Mouse (Mus musculus): Measurements from ENCODE around the gene Slc2a3. TPM values are rescaled to one million over a fixed set of nuclear protein-coding genes. Genes with fewer than 3 reads are reported as not detected.

Slc2a3 gene
- polyA plus RNA-seq, 1 experiment from 2014 or later: 38.4 TPM

DNA sequence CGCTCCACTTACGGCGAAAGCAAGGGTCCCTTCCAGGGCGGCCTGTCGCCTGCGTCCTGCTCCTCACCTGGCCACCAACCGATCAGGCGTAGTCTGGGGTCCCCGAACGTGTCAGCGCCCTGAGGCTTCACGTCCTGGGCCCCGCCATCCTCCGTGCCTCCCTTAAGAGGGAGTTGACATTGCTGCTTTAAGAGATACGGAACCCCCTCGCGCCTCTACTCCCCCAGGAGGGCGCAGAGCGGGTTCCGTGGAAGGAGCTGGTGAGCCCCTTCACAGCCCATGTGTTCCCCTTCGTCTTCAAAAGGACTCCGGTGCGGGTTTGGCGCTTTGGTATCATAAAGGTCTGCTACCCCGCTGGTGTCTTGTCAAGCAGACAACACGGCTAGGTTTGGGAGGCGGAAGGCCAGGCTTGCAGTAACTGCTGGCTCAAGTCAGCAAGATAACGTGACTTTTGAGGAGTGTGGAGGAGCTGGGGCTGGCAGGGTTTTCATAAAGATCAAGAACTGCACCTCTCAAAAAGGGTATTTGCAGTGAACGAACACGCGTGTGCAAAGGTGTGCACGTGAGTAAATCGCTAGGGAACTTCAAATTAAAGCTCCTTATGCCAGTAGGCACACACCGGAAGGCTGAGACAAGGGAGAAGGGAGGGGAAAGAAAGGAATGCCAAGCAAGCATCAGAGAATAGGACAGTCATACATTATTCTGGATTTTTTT is 518 bp upstream of the Slc2a3 start:
- H3K27ac ChIP-seq: peak overlapping the region; percentile 23; the same call in 1 of the 2 replicates

GRCm38 (mm10) chr6:122800640-122801300 is 670 bp downstream of the Slc2a3 start:
- Histone ChIP-seq H3K27ac (no peak overlapping the region), H3K36me3 (no peaks in the 10 kb centered on the region), H3K4me3 (peak overlapping the region; percentile 60), H3K4me1 (peaks cover 8% of the 10 kb centered on the region), H3K27me3 (peaks cover 22% of the 10 kb centered on the region), H3K9me3 (no peaks in the 10 kb centered on the region), H3K4me2 (peak overlapping the region; percentile 95), H3K9ac (peak overlapping the region; percentile 77)
- WGBS: 34% methylated on average over 10 of the region's 10 CpGs
- ATAC-seq (ENCODE audit: insufficient number of reproducible peaks, insufficient read depth, low FRiP score, low TSS enrichment, low read depth): no peak

More for the DNA sequence above, 518 bp upstream of the Slc2a3 start:
- 0 out of 2 replicates have a peak, but pooled peaks have one; percentile 29 for ATAC-seq (ENCODE audit: insufficient number of reproducible peaks, insufficient read depth, low FRiP score, low TSS enrichment, low read depth)
- peak overlapping the region; percentile 60 for H3K4me3 ChIP-seq
- H3K4me2 ChIP-seq: peak overlapping the region; percentile 95
- peaks cover 22% of the 10 kb centered on the region for H3K27me3 ChIP-seq
- WGBS: 2% methylated on average over 34 of the region's 34 CpGs
- H3K9me3 ChIP-seq: no peaks in the 10 kb centered on the region
- no peaks in the 10 kb centered on the region for H3K36me3 ChIP-seq
- peak overlapping the region; percentile 77 for H3K9ac ChIP-seq
- H3K4me1 ChIP-seq: peaks cover 8% of the 10 kb centered on the region

DNA sequence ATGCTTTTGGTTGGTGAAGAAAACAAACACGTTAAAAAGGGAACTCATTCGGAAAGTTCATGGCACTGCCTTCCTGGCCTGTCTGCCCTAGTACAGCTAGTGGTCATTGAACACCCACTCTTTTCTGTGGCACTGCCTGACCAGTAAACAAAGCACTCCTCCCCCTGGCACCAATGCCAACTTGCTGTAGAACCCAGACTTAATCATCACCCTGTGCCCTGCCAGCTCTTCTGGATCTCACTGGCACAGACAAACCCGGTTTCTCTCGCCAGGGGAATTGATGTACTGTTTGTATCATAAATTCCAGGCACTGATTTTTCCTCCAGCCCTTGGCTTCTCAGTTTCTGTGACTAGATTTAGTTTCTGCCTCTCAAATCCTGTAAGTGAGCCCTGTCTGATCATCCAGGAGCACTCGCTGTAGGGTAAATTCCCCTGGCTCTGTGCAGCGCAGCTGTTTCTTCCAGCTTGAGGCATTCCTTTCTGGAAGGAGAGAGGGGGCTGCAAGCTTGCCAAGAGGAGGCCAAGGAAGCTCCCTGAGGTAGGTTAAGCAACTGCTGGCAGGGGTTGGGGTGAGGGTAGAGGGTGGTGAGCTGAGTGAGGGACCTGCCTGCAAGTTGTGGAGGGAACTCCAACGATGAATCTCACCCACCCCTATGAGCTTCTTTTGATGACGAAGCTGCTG is 6.0 kb downstream of the Slc2a3 start:
- no peak for ATAC-seq (ENCODE audit: insufficient number of reproducible peaks, insufficient read depth, low FRiP score, low TSS enrichment, low read depth)
- H3K9ac ChIP-seq: no peak overlapping the region
- H3K9me3 ChIP-seq: no peaks in the 10 kb centered on the region
- H3K4me2 ChIP-seq: no peak overlapping the region
- peak overlapping the region; percentile 33; the same call in 1 of the 2 replicates for H3K27ac ChIP-seq
- 0 out of 2 replicates have a peak, but pooled peaks cover 6% of the 10 kb centered on the region for H3K4me1 ChIP-seq
- H3K27me3 ChIP-seq: no peaks in the 10 kb centered on the region
- H3K36me3 ChIP-seq: no peaks in the 10 kb centered on the region
- no peak overlapping the region for H3K4me3 ChIP-seq
- WGBS: 66% methylated on average over 8 of the region's 8 CpGs

DNA sequence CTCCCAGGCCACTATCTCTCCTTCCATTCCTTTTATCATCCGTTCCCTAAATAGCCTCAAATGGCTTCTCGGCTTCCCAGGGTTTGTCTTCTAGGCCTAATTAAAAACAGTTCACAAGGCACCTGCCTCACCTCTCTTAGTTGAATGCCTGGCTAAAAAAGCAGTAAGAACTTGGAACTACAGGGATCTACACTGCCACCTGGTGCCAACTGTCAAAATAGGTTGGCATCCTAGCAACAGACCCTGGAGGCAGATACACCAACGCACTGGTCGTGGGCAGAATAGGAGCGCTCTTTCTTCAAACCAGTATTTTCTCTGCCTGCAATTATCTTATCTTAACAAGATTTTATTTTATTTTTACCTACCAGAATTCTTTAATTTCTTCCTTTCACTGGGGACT is 15.2 kb downstream of the Slc2a3 start:
- no peaks in the 10 kb centered on the region for H3K4me1 ChIP-seq
- H3K27ac ChIP-seq: no peak overlapping the region
- H3K9ac ChIP-seq: no peak overlapping the region
- H3K4me2 ChIP-seq: no peak overlapping the region
- H3K27me3 ChIP-seq: no peaks in the 10 kb centered on the region
- no peaks in the 10 kb centered on the region for H3K9me3 ChIP-seq
- H3K36me3 ChIP-seq: no peaks in the 10 kb centered on the region
- ATAC-seq (ENCODE audit: insufficient number of reproducible peaks, insufficient read depth, low FRiP score, low TSS enrichment, low read depth): no peak
- no peak overlapping the region for H3K4me3 ChIP-seq
- WGBS: 19% methylated on average over 5 of the region's 5 CpGs

DNA sequence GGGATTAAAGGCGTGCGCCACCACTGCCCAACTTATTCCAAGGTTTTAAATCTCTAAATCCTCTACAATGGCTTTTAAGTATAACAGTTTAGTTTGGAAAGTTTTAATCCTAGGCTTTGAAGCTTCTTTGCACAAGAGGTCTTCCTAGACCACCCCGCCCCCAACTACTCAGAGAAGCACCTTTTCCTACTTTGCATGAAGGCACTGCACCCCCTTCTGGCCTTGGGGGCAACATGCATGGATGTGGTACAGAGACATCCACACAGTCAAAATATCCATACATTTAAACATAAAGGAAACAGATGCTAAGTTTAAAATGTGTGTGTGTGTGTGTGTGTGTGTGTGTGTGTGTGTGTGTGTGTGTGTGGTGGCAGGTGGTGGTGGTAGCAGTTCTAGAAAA is 16.6 kb downstream of the Slc2a3 start:
- H3K4me3 ChIP-seq: no peak overlapping the region
- 91% methylated on average over 3 of the region's 3 CpGs for WGBS
- H3K4me1 ChIP-seq: no peaks in the 10 kb centered on the region
- H3K27me3 ChIP-seq: no peaks in the 10 kb centered on the region
- no peaks in the 10 kb centered on the region for H3K9me3 ChIP-seq
- H3K27ac ChIP-seq: no peak overlapping the region
- no peaks in the 10 kb centered on the region for H3K36me3 ChIP-seq
- H3K9ac ChIP-seq: no peak overlapping the region
- no peak overlapping the region for H3K4me2 ChIP-seq
- no peak for ATAC-seq (ENCODE audit: insufficient number of reproducible peaks, insufficient read depth, low FRiP score, low TSS enrichment, low read depth)

- no peak overlapping the region for H3K4me3 ChIP-seq
- no peak overlapping the region for H3K9ac ChIP-seq
- no peaks in the 10 kb centered on the region for H3K9me3 ChIP-seq
- ATAC-seq (ENCODE audit: insufficient number of reproducible peaks, insufficient read depth, low FRiP score, low TSS enrichment, low read depth): no peak
- H3K4me1 ChIP-seq: no peaks in the 10 kb centered on the region
- no peak overlapping the region for H3K27ac ChIP-seq
- no peaks in the 10 kb centered on the region for H3K27me3 ChIP-seq
- no peak overlapping the region for H3K4me2 ChIP-seq
- 51% methylated on average over 3 of the region's 3 CpGs for WGBS
- H3K36me3 ChIP-seq: no peaks in the 10 kb centered on the region
These were observed 19.3 kb downstream of the Slc2a3 start for GRCm38 (mm10) chr6:122782164-122782563.

- ATAC-seq (ENCODE audit: insufficient number of reproducible peaks, insufficient read depth, low FRiP score, low TSS enrichment, low read depth): no peak
- no peaks in the 10 kb centered on the region for H3K36me3 ChIP-seq
- no peak overlapping the region for H3K9ac ChIP-seq
- 76% methylated on average over 4 of the region's 4 CpGs for WGBS
- no peak overlapping the region for H3K27ac ChIP-seq
- H3K27me3 ChIP-seq: no peaks in the 10 kb centered on the region
- H3K4me2 ChIP-seq: no peak overlapping the region
- H3K4me1 ChIP-seq: no peaks in the 10 kb centered on the region
- H3K4me3 ChIP-seq: no peak overlapping the region
- no peaks in the 10 kb centered on the region for H3K9me3 ChIP-seq
These were observed 20.3 kb downstream of the Slc2a3 start for GRCm38 (mm10) chr6:122781167-122781566.

DNA sequence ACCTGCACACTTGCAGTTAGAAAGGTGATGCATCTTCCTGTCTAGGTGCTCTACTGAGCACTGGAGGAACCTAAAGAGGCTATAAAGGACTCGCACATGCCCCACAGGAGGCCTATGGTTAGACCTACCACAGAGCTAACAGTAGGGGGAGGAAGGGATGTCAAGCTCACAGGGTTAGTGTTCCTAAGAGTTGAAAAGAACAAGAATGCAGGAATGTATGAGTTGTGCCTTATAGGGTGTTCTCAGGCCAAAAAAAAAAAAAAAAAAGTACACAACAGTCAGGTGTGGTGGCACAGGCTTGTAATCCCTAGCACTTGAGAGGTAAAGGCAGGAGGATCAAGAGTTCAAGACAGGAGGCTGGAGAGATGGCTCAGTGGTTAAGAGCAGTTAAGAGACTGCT is 21.5 kb downstream of the Slc2a3 start:
- 47% methylated on average over 1 of the region's 1 CpGs for WGBS
- H3K9ac ChIP-seq: no peak overlapping the region
- no peaks in the 10 kb centered on the region for H3K4me1 ChIP-seq

GRCm38 (mm10) chr6:122776040-122776439 is 25.4 kb downstream of the Slc2a3 start:
- Histone ChIP-seq H3K27ac (no peak overlapping the region), H3K4me3 (no peak overlapping the region), H3K4me2 (no peak overlapping the region), H3K4me1 (no peaks in the 10 kb centered on the region), H3K27me3 (no peaks in the 10 kb centered on the region), H3K36me3 (no peaks in the 10 kb centered on the region), H3K9me3 (no peaks in the 10 kb centered on the region), H3K9ac (no peak overlapping the region)
- ATAC-seq (ENCODE audit: insufficient number of reproducible peaks, insufficient read depth, low FRiP score, low TSS enrichment, low read depth): no peak
- 74% methylated on average over 7 of the region's 7 CpGs for WGBS

More for the DNA sequence above, 21.5 kb downstream of the Slc2a3 start:
- no peak overlapping the region for H3K4me2 ChIP-seq
- H3K9me3 ChIP-seq: no peaks in the 10 kb centered on the region
- no peaks in the 10 kb centered on the region for H3K36me3 ChIP-seq
- no peak for ATAC-seq (ENCODE audit: insufficient number of reproducible peaks, insufficient read depth, low FRiP score, low TSS enrichment, low read depth)
- H3K27me3 ChIP-seq: no peaks in the 10 kb centered on the region
- H3K4me3 ChIP-seq: no peak overlapping the region
- H3K27ac ChIP-seq: no peak overlapping the region

DNA sequence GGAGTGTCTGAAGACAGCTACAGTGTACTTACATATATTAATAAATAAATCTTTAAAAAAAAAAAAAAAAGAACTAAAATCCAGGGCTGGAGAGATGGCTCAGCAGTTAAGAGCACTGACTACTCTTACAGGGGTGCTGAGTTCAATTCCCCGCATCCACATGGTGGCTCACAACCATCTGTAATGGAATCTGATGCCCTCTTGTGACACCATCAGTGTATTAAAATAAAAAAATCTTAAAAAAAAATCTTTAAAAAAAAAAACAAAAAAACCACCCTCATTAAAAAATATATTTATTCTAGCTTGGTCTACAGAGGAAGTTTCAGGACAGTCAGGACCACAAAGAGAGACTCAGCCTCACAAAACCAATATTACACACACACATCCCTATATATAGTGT is 27.1 kb downstream of the Slc2a3 start:
- Histone ChIP-seq H3K27ac (no peak overlapping the region), H3K9me3 (no peaks in the 10 kb centered on the region), H3K4me3 (no peak overlapping the region), H3K4me1 (no peaks in the 10 kb centered on the region), H3K36me3 (no peaks in the 10 kb centered on the region), H3K9ac (no peak overlapping the region), H3K4me2 (no peak overlapping the region), H3K27me3 (no peaks in the 10 kb centered on the region)
- 89% methylated on average over 1 of the region's 1 CpGs for WGBS
- no peak for ATAC-seq (ENCODE audit: insufficient number of reproducible peaks, insufficient read depth, low FRiP score, low TSS enrichment, low read depth)

DNA sequence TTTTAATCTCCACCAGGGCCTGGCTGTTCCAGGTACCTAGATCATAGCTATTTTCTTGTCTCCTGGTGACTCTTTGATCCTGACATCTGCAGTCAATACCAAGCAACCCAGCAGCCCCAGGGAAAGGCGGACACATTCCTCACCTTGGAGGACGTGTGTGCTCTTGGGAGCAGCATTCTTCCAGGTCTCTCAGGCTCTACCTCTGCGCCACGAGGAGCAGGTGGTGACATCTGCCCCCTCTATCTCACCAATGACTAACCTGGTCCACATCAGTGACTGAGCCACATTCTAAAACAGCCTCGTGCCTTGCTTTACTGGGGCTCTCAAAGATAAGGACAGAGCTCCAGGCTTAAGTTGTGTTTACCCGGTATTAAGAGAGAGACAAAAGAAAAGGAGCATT is 28.7 kb downstream of the Slc2a3 start:
- no peak overlapping the region for H3K4me2 ChIP-seq
- no peaks in the 10 kb centered on the region for H3K27me3 ChIP-seq
- H3K27ac ChIP-seq: no peak overlapping the region
- no peaks in the 10 kb centered on the region for H3K36me3 ChIP-seq
- WGBS: 44% methylated on average over 6 of the region's 6 CpGs
- no peak for ATAC-seq (ENCODE audit: insufficient number of reproducible peaks, insufficient read depth, low FRiP score, low TSS enrichment, low read depth)
- no peak overlapping the region for H3K9ac ChIP-seq
- H3K4me1 ChIP-seq: no peaks in the 10 kb centered on the region
- no peaks in the 10 kb centered on the region for H3K9me3 ChIP-seq
- H3K4me3 ChIP-seq: no peak overlapping the region

All from embryonic facial prominence, embryonic 13.5 days (tissue).